Mouse (Mus musculus): ENCODE measurements around the gene Fam92a. TPM values are rescaled to one million over a fixed set of nuclear protein-coding genes. Genes with fewer than 3 reads are reported as not detected.
"Not testable (repeated sequence)": the region's sequence is repeated elsewhere in the genome, so short reads cannot be mapped to it uniquely, and the experiment has no call there.

Gene Fam92a
- total and polyA plus RNA-seq, 3 experiments = 0.21 TPM; not detected in 2

DNA sequence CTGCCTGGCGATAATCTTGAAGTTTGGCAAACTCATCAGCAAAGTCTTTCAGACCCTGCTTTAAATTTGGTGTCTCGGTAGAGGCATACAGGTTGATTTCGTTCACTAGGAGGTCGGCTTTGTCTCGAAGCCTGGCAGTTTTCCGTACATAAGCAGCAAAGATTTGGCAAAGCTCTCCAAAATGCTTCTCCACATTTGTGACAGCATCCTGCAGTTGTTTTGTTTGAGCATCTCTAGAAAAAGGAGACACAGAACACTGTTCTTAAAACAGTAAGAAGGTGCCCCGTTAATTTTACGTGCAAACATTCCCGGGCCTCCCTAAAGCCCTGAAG lies 863 bp downstream of the Fam92a start:
- TF ChIP-seq CHD1 (IDR thresholded peaks at IDR 0.05; ENCODE audit: low read depth, low read length) = no peak
- TF ChIP-seq ZMIZ1 (IDR thresholded peaks at IDR 0.05; ENCODE audit: low read depth, low read length) = no peak
- TF ChIP-seq ZNF384 (IDR thresholded peaks at IDR 0.05; ENCODE audit: low read depth, low read length) = no peak
- no peak for TF ChIP-seq HCFC1 (IDR thresholded peaks at IDR 0.05; ENCODE audit: low read depth, low read length)
- TF ChIP-seq ZC3H11A (IDR thresholded peaks at IDR 0.05; ENCODE audit: low read depth, low read length) = no peak
- TF ChIP-seq TBP (IDR thresholded peaks at IDR 0.05; ENCODE audit: low read depth, low read length) = no peak
- TF ChIP-seq GATA1 (IDR thresholded peaks at IDR 0.05; ENCODE audit: low read depth, low read length) = no peak
- no peak for TF ChIP-seq ETS1 (IDR thresholded peaks at IDR 0.05; ENCODE audit: low read depth, low read length)
- no peak for TF ChIP-seq MXI1 (IDR thresholded peaks at IDR 0.05; ENCODE audit: low read depth, low read length)
- TF ChIP-seq BHLHE40 (IDR thresholded peaks at IDR 0.05; ENCODE audit: borderline replicate concordance, low read depth, low read length) = no peak
- no peak for TF ChIP-seq CTCF (IDR thresholded peaks at IDR 0.05 in 2 of 3, conservative IDR thresholded peaks at IDR 0.05 in 1 of 3; ENCODE audit: control insufficient read depth in 1 of 3, insufficient read depth in 1 of 3, low read depth in 2 of 3, low read length in 3 of 3, poor library complexity in 1 of 3, severe bottlenecking in 1 of 3)
- TF ChIP-seq MEF2A (IDR thresholded peaks at IDR 0.05; ENCODE audit: extremely low read depth, insufficient replicate concordance, low read depth, low read length, poor library complexity, severe bottlenecking) = no peak
- TF ChIP-seq POLR2AphosphoS2 (IDR thresholded peaks at IDR 0.05; ENCODE audit: low read length) = no peak
- TF ChIP-seq MAZ (IDR thresholded peaks at IDR 0.05; ENCODE audit: low read depth, low read length) = no peak
- no peak for TF ChIP-seq MAFK (IDR thresholded peaks at IDR 0.05; ENCODE audit: borderline replicate concordance, low read depth, low read length)
- no peak for TF ChIP-seq POLR2AphosphoS5 (IDR thresholded peaks at IDR 0.05; ENCODE audit: borderline replicate concordance, low read depth, low read length)
- Histone ChIP-seq H3K4me3 (ENCODE audit: control insufficient read depth in 1 of 2, insufficient read depth in 1 of 2, low read depth in 2 of 2, low read length in 2 of 2) (no peak overlapping the region), H3K27me3 (ENCODE audit: control insufficient read depth in 1 of 2, insufficient read depth in 2 of 2, low read length in 2 of 2) (peaks cover 0 to 2% of the 10 kb centered on the region in 2 experiments; a peak in 2 of 4 replicates), H3K27ac (ENCODE audit: control insufficient read depth, low read depth, low read length) (no peak overlapping the region), H3K9ac (ENCODE audit: control insufficient read depth, low read depth, low read length, poor library complexity, severe bottlenecking) (no peak overlapping the region), H3K36me3 (ENCODE audit: control insufficient read depth in 1 of 2, insufficient read depth in 2 of 2, low read length in 2 of 2) (no peaks in the 10 kb centered on the region), H3K4me1 (ENCODE audit: control insufficient read depth in 1 of 2, insufficient read depth in 2 of 2, low read length in 2 of 2) (no peaks in the 10 kb centered on the region), H3K9me3 (replicated peaks; ENCODE audit: insufficient read depth, low read length) (no peaks in the 10 kb centered on the region), H3K79me2 (ENCODE audit: control insufficient read depth, insufficient read depth, low read length, poor library complexity) (no peaks in the 10 kb centered on the region)
- no peak for DNase-seq (ENCODE audit: low read depth, low spot score)

DNA sequence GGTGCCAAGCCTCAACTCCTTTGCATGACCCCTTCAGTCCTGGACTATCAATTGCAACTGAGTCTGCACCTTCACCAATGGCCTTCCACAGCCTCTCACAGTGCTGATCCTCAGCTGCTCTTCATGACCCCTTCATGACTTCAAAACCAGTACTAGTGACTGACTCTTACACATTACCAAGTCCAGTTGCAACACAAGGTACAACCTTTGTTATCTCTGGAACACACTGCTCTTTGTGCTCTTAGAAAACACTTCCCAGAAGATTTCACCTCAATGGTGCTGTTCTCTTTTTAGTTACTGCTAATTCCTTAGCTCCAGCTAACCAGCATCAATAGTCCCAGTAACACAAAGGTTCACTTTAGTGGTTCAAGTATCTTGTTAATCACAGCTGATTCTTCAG lies 24.2 kb downstream of the Fam92a start:
- DNase-seq (ENCODE audit: low read depth, low spot score) = no peak
- TF ChIP-seq CHD1 (IDR thresholded peaks at IDR 0.05; ENCODE audit: low read depth, low read length) (no peak), MAFK (IDR thresholded peaks at IDR 0.05; ENCODE audit: borderline replicate concordance, low read depth, low read length) (no peak), CTCF (IDR thresholded peaks at IDR 0.05 in 2 of 3, conservative IDR thresholded peaks at IDR 0.05 in 1 of 3; ENCODE audit: control insufficient read depth in 1 of 3, insufficient read depth in 1 of 3, low read depth in 2 of 3, low read length in 3 of 3, poor library complexity in 1 of 3, severe bottlenecking in 1 of 3) (no peak), USF1 (IDR thresholded peaks at IDR 0.05; ENCODE audit: low read depth, low read length) (no peak), MXI1 (IDR thresholded peaks at IDR 0.05; ENCODE audit: low read depth, low read length) (no peak), ETS1 (IDR thresholded peaks at IDR 0.05; ENCODE audit: low read depth, low read length) (no peak), ZC3H11A (IDR thresholded peaks at IDR 0.05; ENCODE audit: low read depth, low read length) (no peak), POLR2A (IDR thresholded peaks at IDR 0.05; ENCODE audit: control insufficient read depth in 1 of 2, insufficient read depth in 1 of 2, low read depth in 1 of 2, low read length in 2 of 2, poor library complexity in 1 of 2) (no peak), KAT2A (conservative IDR thresholded peaks at IDR 0.05; ENCODE audit: low read depth, low read length) (no peak), JUND (IDR thresholded peaks at IDR 0.05; ENCODE audit: low read depth, low read length) (no peak), TAL1 (IDR thresholded peaks at IDR 0.05; ENCODE audit: low read length) (no peak), MYC (IDR thresholded peaks at IDR 0.05; ENCODE audit: low read depth, low read length) (no peak), USF2 (IDR thresholded peaks at IDR 0.05; ENCODE audit: borderline replicate concordance in 1 of 2, insufficient read depth in 1 of 2, low read depth in 1 of 2, low read length in 2 of 2) (no peak), GABPA (IDR thresholded peaks at IDR 0.05; ENCODE audit: low read depth, low read length) (no peak), MYB (IDR thresholded peaks at IDR 0.05; ENCODE audit: low read depth, low read length) (no peak), TCF12 (IDR thresholded peaks at IDR 0.05; ENCODE audit: low read depth, low read length) (no peak)
- Histone ChIP-seq H3K9me3 (replicated peaks; ENCODE audit: insufficient read depth, low read length) (no peaks in the 10 kb centered on the region), H3K4me1 (ENCODE audit: control insufficient read depth in 1 of 2, insufficient read depth in 2 of 2, low read length in 2 of 2) (no peaks in the 10 kb centered on the region), H3K9ac (ENCODE audit: control insufficient read depth, low read depth, low read length, poor library complexity, severe bottlenecking) (no peak overlapping the region), H3K27ac (ENCODE audit: control insufficient read depth, low read depth, low read length) (no peak overlapping the region), H3K79me2 (ENCODE audit: control insufficient read depth, insufficient read depth, low read length, poor library complexity) (no peaks in the 10 kb centered on the region), H3K27me3 (ENCODE audit: control insufficient read depth in 1 of 2, insufficient read depth in 2 of 2, low read length in 2 of 2) (no peaks in the 10 kb centered on the region), H3K36me3 (ENCODE audit: control insufficient read depth in 1 of 2, insufficient read depth in 2 of 2, low read length in 2 of 2) (no peaks in the 10 kb centered on the region), H3K4me3 (ENCODE audit: control insufficient read depth in 1 of 2, insufficient read depth in 1 of 2, low read depth in 2 of 2, low read length in 2 of 2) (no peak overlapping the region)

DNA sequence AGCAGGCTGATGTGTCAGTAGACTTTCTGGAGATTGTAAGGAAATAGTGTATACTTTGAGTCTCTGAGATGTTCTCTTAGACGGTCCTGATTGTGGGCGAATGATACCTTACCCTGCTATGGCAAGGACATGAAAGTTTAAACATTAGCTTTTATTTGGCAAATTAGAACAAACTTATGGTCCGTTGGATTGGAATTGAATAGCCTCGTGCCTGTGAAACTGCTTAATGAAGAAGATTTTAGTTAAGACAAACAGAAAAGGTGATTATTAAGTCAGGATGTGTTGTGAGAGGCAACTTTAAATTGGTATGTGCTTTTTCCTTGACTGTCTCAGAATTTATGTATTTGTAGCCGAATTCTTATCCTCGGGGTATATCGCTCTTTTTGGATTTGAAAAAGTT lies 30.3 kb downstream of the Fam92a start:
- not testable (repeated sequence) for H3K27ac ChIP-seq (ENCODE audit: control insufficient read depth, low read depth, low read length); H3K4me3 ChIP-seq (ENCODE audit: control insufficient read depth in 1 of 2, insufficient read depth in 1 of 2, low read depth in 2 of 2, low read length in 2 of 2); H3K27me3 ChIP-seq (ENCODE audit: control insufficient read depth in 1 of 2, insufficient read depth in 2 of 2, low read length in 2 of 2); H3K4me1 ChIP-seq (ENCODE audit: control insufficient read depth in 1 of 2, insufficient read depth in 2 of 2, low read length in 2 of 2); H3K9ac ChIP-seq (ENCODE audit: control insufficient read depth, low read depth, low read length, poor library complexity, severe bottlenecking); H3K36me3 ChIP-seq (ENCODE audit: control insufficient read depth in 1 of 2, insufficient read depth in 2 of 2, low read length in 2 of 2); H3K9me3 ChIP-seq (replicated peaks; ENCODE audit: insufficient read depth, low read length); H3K79me2 ChIP-seq (ENCODE audit: control insufficient read depth, insufficient read depth, low read length, poor library complexity); DNase-seq (ENCODE audit: low read depth, low spot score)
